Mouse (Mus musculus) liver, embryonic 14.5 days (tissue): ENCODE measurements around the gene Map4k1.

Experiments used
- CTCF ChIP-seq: IDR thresholded peaks from 2 replicates; pipeline ENCODE4 v1.5.1; 2016; ENCODE audit warnings: antibody characterized with exemption, low read depth, control low read depth
- EP300 ChIP-seq: IDR thresholded peaks from 2 replicates; pipeline ENCODE4 v1.6.1; 2016; ENCODE audit warnings: antibody characterized with exemption, low read depth

DNA sequence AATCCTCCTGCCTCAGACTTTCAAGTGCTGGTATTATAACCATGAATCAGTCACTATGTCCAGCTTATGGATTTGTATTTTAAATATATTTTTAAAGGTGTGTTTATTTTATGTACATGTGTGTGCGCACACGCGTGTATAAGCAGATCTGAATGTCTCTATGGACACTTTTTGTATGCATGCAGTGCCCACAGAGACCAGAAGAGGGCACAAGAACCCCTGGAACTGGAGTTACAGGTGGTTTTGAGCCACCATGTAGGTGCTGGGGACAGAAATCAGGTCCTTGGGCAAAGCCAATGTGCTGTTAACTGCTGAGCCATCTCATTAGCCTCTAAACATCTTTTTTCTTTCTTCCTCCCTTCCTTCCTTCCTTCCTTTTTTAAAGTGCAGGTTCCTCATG lies 66.2 kb downstream of the Map4k1 start:
- peak; percentile 42 for TF ChIP-seq CTCF
- TF ChIP-seq EP300: no peak
